Mouse (Mus musculus) thymus, postnatal 4 days (tissue): ENCODE results near the gene Gm20825.
"Not testable (repeated sequence)": the region's sequence is repeated elsewhere in the genome, so short reads cannot be mapped to it uniquely, and the experiment has no call there.

Experiments used
- DNase-seq: peaks from one replicate; pipeline ENCODE4 v3.0.0; 2021

The Gm20825 gene

DNA sequence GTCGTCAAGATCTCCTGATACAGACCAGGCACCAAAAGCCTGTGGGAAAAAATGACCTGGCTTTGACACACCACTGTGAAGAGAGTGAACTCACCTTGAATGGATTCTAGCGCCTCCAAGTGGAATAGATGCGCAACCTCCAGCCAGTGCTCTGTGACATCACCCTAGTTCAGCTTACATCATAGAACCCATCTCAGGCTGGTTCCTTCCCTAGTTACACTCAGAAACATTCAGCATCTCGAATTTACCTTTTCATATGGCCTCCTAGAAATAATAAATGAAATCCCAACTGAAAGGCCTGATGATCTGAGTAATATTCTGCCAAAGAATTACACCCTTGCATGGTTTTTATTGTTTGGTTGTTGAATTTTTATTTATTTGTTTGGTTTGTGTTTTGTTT lies at the start of gene Gm20825:
TSS of gene Gm20825 (minus strand) at position 101 of the 400 bp plus-strand sequence.
- DNase-seq, result not testable (repeated sequence)
